Mouse (Mus musculus): ENCODE measurements around the gene Dab1.

Gene Dab1

GRCm38 (mm10) chr4:103994406-103994805, 375.2 kb downstream of the Dab1 start:
- DNase-seq: no peak

DNA sequence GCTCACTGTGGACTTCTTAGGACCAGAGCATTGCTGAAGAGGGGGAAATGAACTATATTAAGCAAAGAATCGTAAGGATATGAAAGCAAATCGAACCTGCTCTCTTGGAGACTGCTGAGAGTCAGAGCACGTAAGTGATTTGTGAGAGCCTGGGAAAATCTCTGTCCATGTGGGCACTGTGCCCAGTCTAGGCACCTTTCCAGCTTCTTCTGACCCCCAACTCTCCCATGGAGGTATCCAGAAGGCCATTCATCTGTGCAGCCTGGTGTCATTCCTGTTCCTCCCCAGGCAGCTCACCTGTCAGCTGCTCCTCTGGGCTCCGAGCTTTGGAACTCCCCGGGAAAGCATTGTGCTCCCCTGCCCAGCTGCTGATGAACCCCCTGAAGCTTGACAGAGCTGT, 389.2 kb downstream of the Dab1 start:
- no peak for DNase-seq

DNA sequence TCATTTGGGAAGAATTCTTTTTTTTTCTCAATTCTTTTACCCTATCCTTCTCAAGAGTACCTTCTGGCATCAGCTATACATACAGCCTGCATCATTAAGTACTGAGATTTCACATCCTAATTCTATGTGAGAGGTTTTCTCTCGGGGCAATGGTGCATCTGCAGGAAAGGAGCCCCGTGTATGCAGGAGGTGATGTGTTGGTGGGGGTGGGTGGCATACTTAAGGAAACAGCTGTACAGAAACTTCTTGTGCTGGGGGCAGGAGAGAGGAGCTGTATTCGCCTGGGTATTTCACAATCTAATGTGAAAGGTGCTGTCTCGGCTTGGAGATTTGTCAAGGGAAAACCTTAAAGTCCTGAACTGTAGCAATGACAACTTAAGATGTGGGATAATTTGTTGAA, 392.5 kb downstream of the Dab1 start:
- peak; percentile 76 for DNase-seq

DNA sequence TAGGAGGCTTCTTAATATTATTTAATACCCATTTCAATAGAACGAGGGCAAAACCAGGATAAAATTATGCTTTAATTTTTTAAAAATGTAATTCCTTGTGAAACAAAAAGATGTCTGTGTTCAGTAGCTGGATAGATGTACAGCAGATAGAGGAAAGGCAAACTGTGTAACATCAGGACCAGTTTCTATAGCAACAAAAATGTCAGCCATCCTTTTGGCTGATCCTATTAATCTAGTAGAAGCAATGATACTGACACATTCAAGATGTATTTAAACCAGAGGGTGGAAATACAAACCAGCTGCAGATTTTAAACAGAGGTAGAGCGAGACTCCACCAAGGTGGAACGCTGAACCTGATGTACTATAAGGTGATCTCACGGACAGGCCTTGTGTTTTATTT, 393.0 kb downstream of the Dab1 start:
- DNase-seq: no peak

GRCm38 (mm10) chr4:104025117-104025694, 406.0 kb downstream of the Dab1 start:
- no peak for DNase-seq

- DNase-seq: no peak
These were observed 407.7 kb downstream of the Dab1 start for GRCm38 (mm10) chr4:104026834-104027233.

DNA sequence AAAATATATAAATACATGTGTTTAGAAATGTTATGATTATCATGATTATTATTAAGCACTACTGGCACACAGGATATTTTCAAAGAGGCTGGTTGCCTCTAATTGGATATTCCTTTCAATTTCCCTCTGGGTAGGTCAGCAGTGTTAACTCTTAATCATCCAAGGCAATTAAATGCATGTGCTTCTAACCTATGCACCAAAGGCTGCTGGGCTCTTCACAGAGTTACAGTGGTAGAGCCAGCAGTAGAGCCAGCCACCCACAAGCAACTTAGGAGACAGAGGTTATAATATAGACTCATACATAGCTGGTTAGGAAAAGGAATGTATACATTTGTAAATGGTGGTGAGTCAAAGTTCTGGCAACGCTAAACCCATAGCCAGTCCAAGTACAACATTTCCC, 408.1 kb downstream of the Dab1 start:
- peak; percentile 37 for DNase-seq

- DNase-seq: no peak
These were observed 416.9 kb downstream of the Dab1 start for GRCm38 (mm10) chr4:104036091-104036490.

DNA sequence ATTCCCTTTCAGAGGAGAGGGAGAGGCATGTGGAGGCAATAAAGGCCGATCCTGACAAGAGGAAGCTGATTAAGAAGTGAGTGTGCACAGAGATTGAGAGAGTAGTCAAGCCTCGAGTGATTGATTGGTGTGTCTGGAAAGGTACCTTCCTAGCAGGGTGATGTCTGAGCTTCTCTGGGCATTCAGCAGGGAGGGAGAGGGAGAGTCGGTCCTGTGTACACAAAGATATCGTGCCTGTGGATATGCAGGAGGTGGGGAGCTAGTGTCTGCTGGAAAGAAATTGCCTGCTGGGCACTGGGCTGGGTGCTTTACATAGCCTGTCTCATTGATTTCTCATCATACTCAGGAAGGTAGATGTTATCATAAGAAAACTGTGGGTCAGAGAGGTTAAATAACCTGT, 420.4 kb downstream of the Dab1 start:
- DNase-seq: no peak

- no peak for DNase-seq
These were observed 424.3 kb downstream of the Dab1 start for GRCm38 (mm10) chr4:104043441-104043840.

DNA sequence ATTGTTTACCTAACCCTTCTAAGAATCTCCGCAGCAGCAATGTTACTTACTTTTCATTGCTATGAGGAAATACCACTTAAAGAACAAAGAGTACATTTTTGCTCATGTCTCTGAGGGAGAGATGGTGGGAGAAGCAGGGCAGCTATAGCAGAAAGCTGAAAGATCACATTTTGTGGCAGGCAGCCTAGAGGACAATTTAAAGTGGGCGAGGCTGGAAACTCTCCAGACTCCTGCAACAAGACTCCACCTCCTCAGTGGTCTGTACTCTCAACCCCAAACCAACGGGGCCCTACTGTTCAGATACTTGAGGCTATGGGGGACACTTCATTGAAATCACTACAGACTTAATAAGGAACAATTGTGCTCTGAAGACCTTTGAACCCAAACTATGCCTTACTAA, 425.5 kb downstream of the Dab1 start:
- no peak for DNase-seq

DNA sequence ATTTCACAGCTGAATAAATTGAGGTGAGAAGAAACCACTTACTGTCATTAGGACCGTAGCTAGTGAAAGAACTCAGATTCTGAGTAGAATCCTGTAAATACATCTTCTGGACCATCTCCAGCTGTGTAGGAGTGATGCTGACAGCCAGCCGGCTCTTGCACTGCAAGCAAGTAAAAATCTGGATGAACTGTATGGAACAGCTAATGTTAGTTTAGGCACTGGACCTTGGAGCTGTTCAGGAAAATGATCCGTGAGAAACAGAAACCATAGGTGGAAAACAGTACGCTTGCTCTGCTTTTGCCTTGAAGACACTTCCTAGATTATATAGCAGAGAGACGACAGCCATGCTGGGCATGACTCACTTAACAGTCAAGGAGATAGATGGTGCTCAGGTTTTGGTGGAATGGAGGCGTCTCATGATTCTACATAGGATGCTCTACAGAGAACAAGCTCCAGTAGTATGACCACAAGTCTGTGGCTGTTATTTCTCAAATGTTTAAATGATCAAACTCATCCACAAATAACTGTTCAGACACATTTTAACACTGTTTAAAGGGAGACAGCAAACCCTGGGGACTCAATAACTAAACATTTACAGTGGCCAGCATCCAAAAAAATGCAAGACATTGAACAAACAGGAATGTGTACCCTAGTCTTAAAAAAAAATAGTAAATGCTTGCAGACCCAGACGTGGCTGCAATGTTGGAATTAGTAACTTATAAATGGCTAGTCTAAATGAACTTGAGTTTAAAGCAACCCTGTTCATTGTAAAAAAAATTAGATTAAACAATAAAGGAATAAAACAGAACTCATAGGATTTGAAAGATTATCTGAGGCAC, 429.0 kb downstream of the Dab1 start:
- no peak for DNase-seq

DNA sequence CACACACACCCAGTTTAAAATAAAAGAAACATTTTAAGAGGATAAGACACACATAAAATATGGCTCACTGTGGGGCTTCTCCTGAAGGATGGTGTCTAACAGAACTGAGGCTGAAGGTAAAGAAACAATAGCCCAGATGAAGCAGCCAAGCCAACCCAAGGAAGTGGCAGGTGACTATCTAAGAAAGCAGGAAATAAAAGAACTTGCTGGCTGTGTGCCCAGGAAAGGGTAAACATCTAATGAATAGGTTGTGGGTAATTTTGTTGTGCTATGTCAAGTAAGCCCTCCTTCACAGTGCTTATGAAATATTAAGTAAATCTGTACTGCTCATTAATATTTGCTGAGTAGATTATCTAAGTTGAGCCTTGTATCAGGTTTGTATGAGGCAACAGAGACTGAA, 438.0 kb downstream of the Dab1 start:
- DNase-seq: no peak

DNA sequence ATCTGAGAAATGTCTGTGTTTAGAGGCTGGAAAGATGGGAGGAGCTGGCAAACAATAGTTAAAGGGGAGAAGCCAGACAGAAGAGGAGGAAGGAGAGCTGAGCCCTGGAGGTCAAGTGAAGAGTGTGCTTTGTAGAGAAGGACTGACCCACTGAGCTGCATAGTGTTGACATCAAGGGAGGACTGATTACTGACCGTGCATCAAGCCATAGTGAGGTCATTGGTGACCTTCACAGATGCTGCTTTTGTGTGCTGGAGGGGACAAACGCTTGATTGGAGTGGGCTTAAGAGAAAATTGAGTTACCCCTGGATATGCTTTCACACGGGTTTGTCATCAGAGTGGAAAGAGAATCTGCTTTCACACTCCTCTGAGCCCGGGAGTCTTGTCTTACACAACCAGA, 440.4 kb downstream of the Dab1 start:
- DNase-seq: no peak

DNA sequence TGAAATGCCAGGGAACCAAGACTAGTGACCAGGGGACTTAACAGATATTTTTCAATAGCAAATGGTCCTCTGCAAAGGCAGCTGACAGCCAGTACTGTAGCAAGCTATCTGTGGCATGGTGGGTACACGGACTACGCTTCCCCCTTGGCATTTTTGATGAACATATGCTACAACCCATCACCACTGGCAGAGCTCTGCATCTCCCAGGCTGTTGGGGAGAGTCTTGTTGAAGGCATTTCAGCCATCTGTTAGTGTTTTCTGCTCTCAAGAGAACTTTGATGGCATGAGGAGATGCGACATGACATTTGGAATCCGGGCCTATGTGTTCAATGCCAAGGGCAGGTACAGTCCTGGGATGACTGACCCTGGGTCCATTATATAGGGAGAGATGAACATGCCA, 443.2 kb downstream of the Dab1 start:
- no peak for DNase-seq

DNA sequence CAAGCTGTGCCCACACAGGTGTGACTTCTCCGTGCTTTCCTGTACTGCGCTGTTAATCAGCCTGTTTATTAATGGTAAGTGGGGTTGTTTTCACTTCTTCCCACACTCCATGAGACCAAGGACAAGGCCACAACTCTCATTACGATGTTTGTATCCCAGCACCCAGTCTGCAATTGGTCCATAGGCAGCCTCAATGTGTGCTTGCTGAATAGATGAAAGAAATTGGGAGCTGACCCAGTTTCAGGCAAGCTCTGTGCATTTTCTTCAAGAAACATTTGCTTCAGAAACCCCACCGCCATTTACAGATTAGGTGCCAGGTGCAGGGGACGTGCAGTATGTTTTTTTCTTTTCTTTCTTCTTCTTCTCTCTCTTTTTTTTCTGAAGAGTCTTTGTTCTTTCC, 447.7 kb downstream of the Dab1 start:
- no peak for DNase-seq

DNA sequence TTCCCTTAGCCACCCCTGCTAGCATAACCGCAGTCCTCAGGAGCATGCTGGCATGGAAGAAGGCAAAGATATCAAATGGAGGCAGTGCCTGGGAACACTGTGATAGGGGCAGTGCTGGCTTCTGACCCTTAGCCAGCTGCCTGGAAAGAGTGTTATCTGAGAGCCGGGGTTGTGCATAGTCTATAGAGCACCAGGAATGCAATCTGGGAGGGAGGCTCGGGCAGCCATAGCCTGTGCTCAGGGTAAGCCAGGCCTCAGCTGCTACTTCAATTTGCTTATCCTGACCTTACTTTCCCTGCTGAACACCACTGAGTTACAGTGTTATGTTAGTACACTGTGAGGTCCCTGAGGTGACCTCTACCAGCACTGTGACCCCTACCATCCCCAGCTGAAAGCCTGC, 448.6 kb downstream of the Dab1 start:
- peak; percentile 89 for DNase-seq

- DNase-seq: no peak
These were observed 452.1 kb downstream of the Dab1 start for GRCm38 (mm10) chr4:104071296-104071695.

- DNase-seq: no peak
These were observed 454.8 kb downstream of the Dab1 start for GRCm38 (mm10) chr4:104073920-104074459.

DNA sequence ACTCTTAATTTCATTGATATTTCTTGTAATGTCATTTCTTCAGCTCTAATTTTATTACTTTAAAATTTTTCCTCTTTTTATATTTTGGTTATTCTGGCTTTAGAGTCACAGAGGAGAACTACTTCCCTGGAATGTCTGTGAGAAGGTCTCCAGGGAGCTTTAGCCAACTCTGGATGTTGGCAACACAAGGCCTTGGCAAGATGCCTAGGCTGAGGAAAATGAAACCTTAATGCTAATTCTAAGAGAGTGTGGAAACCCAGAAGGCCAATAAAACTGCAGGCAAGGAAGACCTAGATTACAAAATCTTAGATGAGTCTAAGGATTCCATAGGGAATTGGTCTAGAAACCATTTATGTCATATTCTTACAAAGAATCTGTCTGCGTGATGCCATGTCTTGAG, 458.6 kb downstream of the Dab1 start:
- no peak for DNase-seq

DNA sequence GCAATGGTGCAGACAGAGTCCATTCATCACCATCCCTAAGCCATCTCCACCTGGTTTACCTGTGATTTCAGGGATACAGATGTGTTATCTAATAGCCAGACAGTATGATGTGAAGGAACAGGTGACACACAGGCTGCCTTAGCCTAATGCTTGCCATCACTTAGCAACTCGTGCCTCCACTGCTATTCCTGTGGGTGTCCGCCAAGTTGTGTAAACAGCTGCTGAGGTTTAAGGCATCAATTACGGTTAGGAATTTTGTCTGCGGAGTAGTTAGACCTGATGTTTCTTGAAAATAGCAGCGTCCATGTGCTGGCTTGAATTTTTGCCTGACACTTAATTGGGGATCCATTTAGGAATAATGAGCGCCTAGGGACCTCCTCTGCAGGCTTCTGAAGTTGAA, 487.1 kb downstream of the Dab1 start:
- no peak for DNase-seq

GRCm38 (mm10) chr4:104111614-104112013, 492.5 kb downstream of the Dab1 start:
- DNase-seq: no peak

GRCm38 (mm10) chr4:104113209-104114005, 494.2 kb downstream of the Dab1 start:
- no peak for DNase-seq

- no peak for DNase-seq
These were observed 494.8 kb downstream of the Dab1 start for GRCm38 (mm10) chr4:104114006-104114361.
